ENCODE assay signal across 8 mouse cellular contexts in genomic region chr1:171063569-171064490, GRCm38 (mm10). TPM values are rescaled to one million over a fixed set of nuclear protein-coding genes. Genes with fewer than 3 reads are reported as not detected.
DNase-seq lines count a peak whose midpoint lies in the region; ATAC-seq and TF ChIP-seq lines count a peak whose summit lies in the region.
"Not testable (repeated sequence)": the region's sequence is repeated elsewhere in the genome, so short reads cannot be mapped to it uniquely, and the experiment has no call there.

No protein-coding gene starts in this region.

- not testable (repeated sequence) for TF ChIP-seq POLR2A in testis, adult 2 months (IDR thresholded peaks at IDR 0.05; ENCODE audit: control insufficient read depth, low read depth, low read length)

- ATAC-seq in hindbrain, embryonic 13.5 days (ENCODE audit: low FRiP score) = peak; percentile 74
- ATAC-seq in lung, embryonic 15.5 days (ENCODE audit: borderline replicate concordance, extremely low read depth, low FRiP score, low TSS enrichment) = peak; percentile 79
- peak; percentile 70 for ATAC-seq in neural tube, embryonic 14.5 days (ENCODE audit: low read depth)

- peaks cover 59% of the 10 kb centered on the region for H3K27me3 ChIP-seq in hindbrain, embryonic 13.5 days
- H3K27me3 ChIP-seq in lung, embryonic 15.5 days = peaks cover 25% of the 10 kb centered on the region
- H3K27me3 ChIP-seq in neural tube, embryonic 14.5 days (ENCODE audit: control insufficient read depth, insufficient read depth, low read length) = peaks cover 14% of the 10 kb centered on the region
- not testable (repeated sequence) for H3K27me3 ChIP-seq in testis, adult 2 months (ENCODE audit: control insufficient read depth, insufficient read depth, low read length)

- TF ChIP-seq CTCF in testis, adult 2 months (IDR thresholded peaks at IDR 0.05; ENCODE audit: control insufficient read depth, insufficient read depth, insufficient replicate concordance, low read depth, low read length) = not testable (repeated sequence)

- DNase-seq in ES-E14 (ENCODE audit: low read depth, low spot score) = not testable (repeated sequence)
- peak; percentile 46 for DNase-seq in embryo, embryonic 11 days
- peak; percentile 12 to 27 for DNase-seq in gastrocnemius, adult 8-10 months (ENCODE audit: low spot score in 2 of 2)
- peak; percentile 47 to 71 for DNase-seq in layer of hippocampus, postnatal 14 days (ENCODE audit: low spot score in 2 of 2)

- in situ Hi-C loops in ES-E14 (cut with MboI; ENCODE audit: low sequenced_read_pairs in 2 of 2, unreplicated experiment in 2 of 2) = not testable (repeated sequence)

- H3K9me3 ChIP-seq in ES-E14 (ENCODE audit: control insufficient read depth, insufficient read depth, low read depth, low read length); hindbrain, embryonic 13.5 days; lung, embryonic 15.5 days; neural tube, embryonic 14.5 days (ENCODE audit: control insufficient read depth, low read length): not testable (repeated sequence)

- H3K4me1 ChIP-seq in ES-E14 (ENCODE audit: control insufficient read depth in 2 of 2, insufficient read depth in 2 of 2, low read length in 2 of 2, poor library complexity in 1 of 2); hindbrain, embryonic 13.5 days (replicated peaks); neural tube, embryonic 14.5 days (ENCODE audit: control insufficient read depth, insufficient read depth, low read length); testis, adult 2 months (ENCODE audit: control insufficient read depth, insufficient read depth, low read length): not testable (repeated sequence)
- H3K4me1 ChIP-seq in lung, embryonic 15.5 days = peaks cover 34% of the 10 kb centered on the region

- H3K4me3 ChIP-seq in ES-E14 (ENCODE audit: insufficient read depth in 1 of 2, low read depth in 1 of 2, low read length in 2 of 2, poor library complexity in 1 of 2, severe bottlenecking in 1 of 2) = peak overlapping the region; percentile 20 to 44
- peak overlapping the region; percentile 29 for H3K4me3 ChIP-seq in hindbrain, embryonic 13.5 days
- H3K4me3 ChIP-seq in lung, embryonic 15.5 days = peak overlapping the region; percentile 32
- H3K4me3 ChIP-seq in neural tube, embryonic 14.5 days (ENCODE audit: low read depth, low read length) = peak overlapping the region; percentile 33
- H3K4me3 ChIP-seq in testis, adult 2 months (ENCODE audit: control insufficient read depth, low read depth, low read length) = peak overlapping the region; percentile 42

- peak overlapping the region; percentile 37 for H3K4me2 ChIP-seq in hindbrain, embryonic 13.5 days
- peak overlapping the region; percentile 50 for H3K4me2 ChIP-seq in lung, embryonic 15.5 days
- H3K4me2 ChIP-seq in neural tube, embryonic 14.5 days (ENCODE audit: low read depth, low read length) = peak overlapping the region; percentile 43

- H3K36me3 ChIP-seq in ES-E14 (ENCODE audit: control insufficient read depth, insufficient read depth, low read length, poor library complexity, severe bottlenecking); hindbrain, embryonic 13.5 days; lung, embryonic 15.5 days; neural tube, embryonic 14.5 days (ENCODE audit: control insufficient read depth, insufficient read depth, low read length); testis, adult 2 months (ENCODE audit: control insufficient read depth, insufficient read depth, low read length): not testable (repeated sequence)

- peak overlapping the region; percentile 2; the same call in 1 of the 2 replicates for H3K9ac ChIP-seq in ES-E14 (ENCODE audit: insufficient read depth, low read depth, low read length, poor library complexity, severe bottlenecking)
- H3K9ac ChIP-seq in hindbrain, embryonic 13.5 days; neural tube, embryonic 14.5 days (replicated peaks; ENCODE audit: low read depth, low read length): not testable (repeated sequence)
- peak overlapping the region; percentile 0; the same call in 1 of the 2 replicates for H3K9ac ChIP-seq in lung, embryonic 15.5 days

- WGBS in hindbrain, embryonic 13.5 days = 10% methylated on average over 40 of the region's 61 CpGs
- WGBS in lung, embryonic 15.5 days = 10% methylated on average over 42 of the region's 61 CpGs
- 8% methylated on average over 37 of the region's 61 CpGs for WGBS in neural tube, embryonic 14.5 days

- H3K27ac ChIP-seq in ES-E14 (ENCODE audit: insufficient read depth, low read depth, low read length, poor library complexity, severe bottlenecking); hindbrain, embryonic 13.5 days; lung, embryonic 15.5 days; neural tube, embryonic 14.5 days (ENCODE audit: low read depth, low read length): not testable (repeated sequence)
- peak overlapping the region; percentile 57; the same call in 1 of the 2 replicates for H3K27ac ChIP-seq in testis, adult 2 months (ENCODE audit: control insufficient read depth, insufficient read depth, low read depth, low read length)

RNA-seq across cellular contexts. Expression of gene Fcgr3, which starts 0.9 kb away (rescaled TPM):
- total RNA-seq in ES-E14 (2012; rRNA removed) = 0.32 and 0.40 TPM in 2 replicates
- total RNA-seq in gastrocnemius, adult 8-10 months (2022) = 1 to 10 TPM in 3 of 4 experiments, under 1 TPM in 1; 0.73 to 1.8 (median 1.4) TPM
- 8.1 and 10.0 TPM in 2 replicates for polyA plus RNA-seq in hindbrain, embryonic 13.5 days (2015; fragmentation: Nextera tagmentation; extraction: Ambion mirVana)
- 10 to 100 TPM; 10.2 to 11.6 TPM for total RNA-seq in layer of hippocampus, postnatal 14 days (2021)
- 13.2 and 15.1 TPM in 2 replicates for polyA plus RNA-seq in lung, embryonic 15.5 days (2015; fragmentation: Nextera tagmentation; extraction: Ambion mirVana)
- 5.5 and 8.8 TPM in 2 replicates for polyA plus RNA-seq in neural tube, embryonic 14.5 days (2014; fragmentation: Nextera tagmentation; extraction: Ambion mirVana)
- 30.9 and 52.1 TPM in 2 replicates for polyA plus RNA-seq in testis, adult 2 months (2012; rRNA removed)

RNA-seq across cellular contexts. Expression of gene Fcgr4, which starts 45.1 kb away (rescaled TPM):
- 0.49 TPM in 1 of 2 replicates, not detected in the other for total RNA-seq in ES-E14 (2012; rRNA removed)
- total RNA-seq in gastrocnemius, adult 8-10 months (2022) = not detected
- 0.31 TPM in 2 replicates for polyA plus RNA-seq in hindbrain, embryonic 13.5 days (2015; fragmentation: Nextera tagmentation; extraction: Ambion mirVana)
- total RNA-seq in layer of hippocampus, postnatal 14 days (2021) = not detected
- polyA plus RNA-seq in lung, embryonic 15.5 days (2015; fragmentation: Nextera tagmentation; extraction: Ambion mirVana) = 0.42 and 0.66 TPM in 2 replicates
- 0.49 TPM in 1 of 2 replicates, not detected in the other for polyA plus RNA-seq in neural tube, embryonic 14.5 days (2014; fragmentation: Nextera tagmentation; extraction: Ambion mirVana)
- not detected in 2 replicates for polyA plus RNA-seq in testis, adult 2 months (2012; rRNA removed)

RNA-seq across cellular contexts. Expression of gene Cfap126, which starts 49.9 kb away (rescaled TPM):
- not detected in 2 replicates for total RNA-seq in ES-E14 (2012; rRNA removed)
- 1 to 10 TPM in 3 of 4 experiments, under 1 TPM in 1; 0.56 to 1.3 (median 1.2) TPM for total RNA-seq in gastrocnemius, adult 8-10 months (2022)
- 9.4 and 18.4 TPM in 2 replicates for polyA plus RNA-seq in hindbrain, embryonic 13.5 days (2015; fragmentation: Nextera tagmentation; extraction: Ambion mirVana)
- total RNA-seq in layer of hippocampus, postnatal 14 days (2021) = 1 to 10 TPM; 1.8 to 3.9 TPM
- 7.2 and 8.3 TPM in 2 replicates for polyA plus RNA-seq in lung, embryonic 15.5 days (2015; fragmentation: Nextera tagmentation; extraction: Ambion mirVana)
- 2.4 and 5.0 TPM in 2 replicates for polyA plus RNA-seq in neural tube, embryonic 14.5 days (2014; fragmentation: Nextera tagmentation; extraction: Ambion mirVana)
- 309 and 314 TPM in 2 replicates for polyA plus RNA-seq in testis, adult 2 months (2012; rRNA removed)

Comparison
In these comparisons a context has a peak if more than half of its experiments do, and no peak if none do; other contexts are left out.
1. RNA of gene Cfap126, which starts 49.9 kb away (polyA plus RNA-seq): 309 to 314 TPM in testis, adult 2 months; 9.4 to 18.4 TPM in hindbrain, embryonic 13.5 days, 7.2 to 8.3 TPM in lung, embryonic 15.5 days and 2.4 to 5.0 TPM in neural tube, embryonic 14.5 days; every median in the first group is over 10 times any median in the second.
2. Peak in every context shown above with its lines, with median percentiles within 50 percentile points of each other: H3K4me3 ChIP-seq, ATAC-seq and H3K4me2 ChIP-seq.